Mouse (Mus musculus): ENCODE measurements around the gene Pex26. TPM values are rescaled to one million over a fixed set of nuclear protein-coding genes. Genes with fewer than 3 reads are reported as not detected.
A peak's percentile ranks its signal among the peaks of the same experiment; 100 is the strongest.

The Pex26 gene
- polyA plus RNA-seq, 1 experiment = 6.0 TPM

DNA sequence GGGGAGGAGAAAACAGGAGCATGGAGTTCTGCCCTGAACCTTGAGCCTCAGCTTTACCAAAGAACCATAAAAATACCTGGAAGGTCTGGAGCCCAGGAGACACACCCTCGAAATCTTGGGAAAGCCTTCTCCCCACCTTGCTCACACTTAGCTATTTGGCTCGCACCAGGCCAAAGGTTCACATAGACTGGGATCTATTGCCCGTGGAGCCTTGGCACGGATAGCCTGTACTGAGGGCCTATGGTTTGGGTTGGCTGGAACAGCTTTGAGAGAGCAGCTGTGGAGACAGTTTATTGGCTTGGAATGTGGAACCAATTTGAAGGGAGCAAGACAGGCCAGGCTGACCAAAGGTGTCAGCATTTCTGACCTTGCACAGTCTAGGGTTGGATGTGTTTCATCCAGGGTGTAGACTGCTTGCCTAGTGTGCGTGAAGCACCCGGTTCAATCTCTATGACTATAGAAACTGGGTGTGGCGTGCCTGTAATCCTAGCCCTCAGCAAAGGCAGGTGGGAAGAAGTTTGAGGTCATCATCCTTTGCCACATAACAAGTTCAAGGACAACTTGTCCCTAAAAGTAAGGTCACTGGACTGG, 6.3 kb upstream of the Pex26 start:
- Histone ChIP-seq H3K4me1 (ENCODE audit: control insufficient read depth, insufficient read depth, low read length) (no peaks in the 10 kb centered on the region), H3K27ac (ENCODE audit: insufficient read depth, low read length) (no peak overlapping the region), H3K4me3 (ENCODE audit: insufficient read depth, low read length) (no peak overlapping the region)
- no peak for TF ChIP-seq POLR2A (IDR thresholded peaks at IDR 0.05; ENCODE audit: low read depth, low read length)
- no peak for TF ChIP-seq CTCF (IDR thresholded peaks at IDR 0.05; ENCODE audit: borderline replicate concordance, insufficient read depth, low read length)

DNA sequence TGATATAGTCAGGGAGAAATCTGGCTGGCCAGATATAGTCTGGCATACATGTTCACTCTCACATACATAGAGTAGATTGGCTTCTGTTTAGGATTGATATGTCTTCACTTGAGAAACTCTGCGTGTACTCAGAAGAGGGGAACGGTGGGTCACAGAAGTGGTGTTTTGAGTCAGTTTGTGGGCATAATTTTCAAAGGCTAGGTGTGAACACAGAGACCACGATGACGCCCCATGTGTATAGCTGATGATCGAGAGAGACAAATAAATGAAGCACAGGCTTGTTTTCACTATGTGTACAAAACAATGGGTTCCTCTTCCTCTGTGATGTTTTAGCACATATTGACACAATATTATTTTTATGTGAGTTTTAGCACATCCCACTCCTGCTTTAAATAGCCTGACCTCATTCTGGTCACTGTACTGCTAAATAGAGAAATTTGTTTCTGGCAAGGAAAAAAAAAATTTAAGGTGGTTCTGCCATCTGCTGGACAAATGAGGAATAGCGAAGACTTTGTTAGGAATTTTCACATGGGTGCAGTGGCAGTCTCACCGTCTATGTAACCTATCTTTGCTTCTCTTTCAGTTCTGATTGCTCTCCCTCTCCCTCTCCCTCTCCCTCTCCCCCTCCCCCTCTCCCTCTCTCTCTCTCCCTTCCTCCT, 4.6 kb upstream of the Pex26 start:
- TF ChIP-seq CTCF (IDR thresholded peaks at IDR 0.05; ENCODE audit: borderline replicate concordance, insufficient read depth, low read length) (no peak), POLR2A (IDR thresholded peaks at IDR 0.05; ENCODE audit: low read depth, low read length) (no peak)
- H3K4me1 ChIP-seq (ENCODE audit: control insufficient read depth, insufficient read depth, low read length) = no peaks in the 10 kb centered on the region

DNA sequence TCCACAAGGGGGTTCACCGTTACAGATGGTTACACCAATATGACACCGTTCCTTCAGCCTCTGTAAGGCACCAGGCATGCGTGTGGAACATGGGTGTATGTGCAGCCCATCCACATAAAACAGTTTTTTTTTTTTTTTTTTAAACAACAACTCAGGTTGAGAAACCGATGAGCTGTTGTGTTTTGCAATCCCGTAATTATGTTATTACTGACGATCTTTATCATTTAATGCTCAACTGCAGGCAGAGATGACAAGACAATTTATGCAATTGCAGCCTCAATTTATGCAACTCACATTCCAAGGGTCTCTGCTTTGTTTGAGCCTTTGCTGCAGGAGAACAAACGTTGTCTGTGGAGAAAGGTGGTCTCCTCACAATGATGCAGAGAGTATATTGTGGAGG, 3.6 kb upstream of the Pex26 start:
- H3K4me3 ChIP-seq (ENCODE audit: insufficient read depth, low read length) = no peak overlapping the region
- no peaks in the 10 kb centered on the region for H3K4me1 ChIP-seq (ENCODE audit: control insufficient read depth, insufficient read depth, low read length)
- H3K27ac ChIP-seq (ENCODE audit: insufficient read depth, low read length) = no peak overlapping the region
- TF ChIP-seq POLR2A (IDR thresholded peaks at IDR 0.05; ENCODE audit: low read depth, low read length) = no peak
- no peak for TF ChIP-seq CTCF (IDR thresholded peaks at IDR 0.05; ENCODE audit: borderline replicate concordance, insufficient read depth, low read length)

More for the DNA sequence above, 4.6 kb upstream of the Pex26 start:
- no peak overlapping the region for H3K4me3 ChIP-seq (ENCODE audit: insufficient read depth, low read length)
- no peak overlapping the region for H3K27ac ChIP-seq (ENCODE audit: insufficient read depth, low read length)

DNA sequence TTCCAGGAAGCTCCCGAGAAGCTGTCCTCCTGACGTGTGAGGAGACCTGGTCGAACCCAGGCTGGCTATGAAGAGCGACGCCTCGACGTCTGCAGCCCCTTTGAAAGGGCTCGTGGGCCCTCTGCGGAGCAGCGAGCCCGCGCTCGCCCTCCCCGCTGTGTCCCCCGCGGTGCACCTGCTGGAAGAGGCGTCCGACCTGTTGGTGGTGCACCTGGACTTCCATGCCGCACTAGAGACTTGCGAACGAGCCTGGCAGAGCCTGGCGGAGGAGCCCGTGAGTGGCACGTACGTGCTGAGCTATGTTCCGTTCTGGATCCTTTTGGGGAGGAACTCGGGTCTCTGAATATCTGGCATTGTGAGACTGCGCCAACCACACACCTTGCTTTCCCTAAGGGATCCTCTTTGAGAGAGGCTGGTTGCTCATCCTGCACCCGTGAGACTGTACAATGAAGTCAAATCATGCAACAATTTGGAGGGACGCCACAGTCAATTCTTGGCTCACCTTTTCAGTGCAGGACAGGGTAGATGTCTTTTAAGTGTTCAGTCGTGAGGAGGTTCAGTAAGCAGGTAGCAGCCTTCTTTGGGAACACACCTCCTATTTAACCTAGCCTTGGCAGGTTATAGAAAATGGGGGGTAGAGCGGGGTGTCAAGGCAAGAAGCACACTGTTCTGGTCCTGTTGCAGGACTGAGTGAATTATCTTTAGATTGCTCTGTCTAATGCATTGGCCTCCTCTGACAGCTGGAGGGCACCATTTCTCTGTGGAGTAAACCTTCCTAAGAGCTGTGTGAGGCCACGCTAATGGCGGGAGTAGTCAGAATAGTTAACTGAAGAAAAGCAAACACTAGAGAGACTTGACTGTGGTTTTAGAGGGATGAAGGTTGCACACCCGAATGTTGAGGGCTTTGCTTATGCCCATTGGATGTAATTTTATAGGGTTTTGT, 1.0 kb downstream of the Pex26 start:
- no peak overlapping the region for H3K27ac ChIP-seq (ENCODE audit: insufficient read depth, low read length)
- TF ChIP-seq POLR2A (IDR thresholded peaks at IDR 0.05; ENCODE audit: low read depth, low read length) = no peak
- peak; percentile 28; the same call in 1 of the 2 replicates for TF ChIP-seq CTCF (IDR thresholded peaks at IDR 0.05; ENCODE audit: borderline replicate concordance, insufficient read depth, low read length)
- H3K4me1 ChIP-seq (ENCODE audit: control insufficient read depth, insufficient read depth, low read length) = no peaks in the 10 kb centered on the region
- peak overlapping the region; percentile 61 for H3K4me3 ChIP-seq (ENCODE audit: insufficient read depth, low read length)

DNA sequence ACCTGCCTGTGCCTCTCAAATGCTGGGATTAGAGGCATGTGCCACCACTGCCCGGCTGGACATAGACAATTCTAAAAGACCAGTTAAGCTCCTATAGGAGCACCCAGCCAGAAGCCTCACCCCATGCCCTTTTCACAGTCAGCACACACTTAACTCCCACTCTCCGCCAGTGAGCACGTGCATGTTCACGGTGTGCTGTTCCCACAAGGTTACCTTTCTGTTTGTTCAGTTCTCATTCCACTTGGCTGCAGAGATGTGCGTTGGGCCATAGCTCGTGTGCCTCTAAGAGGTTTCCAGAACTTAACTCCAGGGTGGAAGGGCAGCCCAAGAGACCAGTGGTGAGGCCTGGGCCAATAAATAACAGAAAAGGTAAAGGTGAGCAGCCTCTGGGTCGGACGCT, 1.8 kb downstream of the Pex26 start:
- Histone ChIP-seq H3K27ac (ENCODE audit: insufficient read depth, low read length) (no peak overlapping the region), H3K4me3 (ENCODE audit: insufficient read depth, low read length) (no peak overlapping the region), H3K4me1 (ENCODE audit: control insufficient read depth, insufficient read depth, low read length) (no peaks in the 10 kb centered on the region)
- no peak for TF ChIP-seq POLR2A (IDR thresholded peaks at IDR 0.05; ENCODE audit: low read depth, low read length)
- no peak for TF ChIP-seq CTCF (IDR thresholded peaks at IDR 0.05; ENCODE audit: borderline replicate concordance, insufficient read depth, low read length)

DNA sequence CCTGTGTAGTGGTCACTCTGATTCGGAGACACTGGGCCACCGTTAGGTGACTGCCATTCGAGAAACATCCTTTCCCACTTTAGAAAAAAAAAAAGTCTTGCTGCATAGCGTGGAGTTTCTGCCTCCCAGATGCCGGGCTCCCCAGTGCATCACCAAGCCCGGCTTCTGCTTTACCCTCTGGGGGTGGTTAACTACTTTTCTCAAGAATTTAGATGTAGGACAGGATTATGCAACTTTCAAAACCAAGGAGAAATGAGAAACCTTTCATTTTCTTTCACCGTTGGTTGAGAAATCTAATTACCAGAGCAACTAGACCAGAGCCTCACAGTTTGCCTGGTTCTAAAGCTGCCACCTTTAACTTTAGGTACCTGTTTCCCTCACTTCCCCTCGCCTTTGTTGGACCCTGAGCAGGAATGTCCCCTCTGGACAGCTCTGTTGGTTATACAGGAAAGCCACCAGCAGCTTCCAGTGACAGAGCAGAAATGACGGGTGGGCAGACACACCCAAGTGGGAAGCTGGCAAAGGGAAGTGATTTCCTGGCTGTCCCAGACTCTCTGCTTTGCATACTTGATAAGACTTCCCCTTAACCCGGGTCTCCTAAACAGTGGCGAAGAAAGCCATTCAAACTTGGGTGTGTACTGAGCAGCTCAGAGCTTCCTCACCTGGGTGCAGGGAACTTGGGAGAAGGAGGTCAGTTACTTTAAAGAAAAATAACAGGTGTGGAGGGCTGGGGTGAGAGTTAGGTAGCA, 8.0 kb downstream of the Pex26 start:
- TF ChIP-seq CTCF (IDR thresholded peaks at IDR 0.05; ENCODE audit: borderline replicate concordance, insufficient read depth, low read length) = no peak
- TF ChIP-seq POLR2A (IDR thresholded peaks at IDR 0.05; ENCODE audit: low read depth, low read length) = no peak
- Histone ChIP-seq H3K4me1 (ENCODE audit: control insufficient read depth, insufficient read depth, low read length) (0 out of 2 replicates have a peak, but pooled peaks cover 3% of the 10 kb centered on the region), H3K4me3 (ENCODE audit: insufficient read depth, low read length) (no peak overlapping the region)

DNA sequence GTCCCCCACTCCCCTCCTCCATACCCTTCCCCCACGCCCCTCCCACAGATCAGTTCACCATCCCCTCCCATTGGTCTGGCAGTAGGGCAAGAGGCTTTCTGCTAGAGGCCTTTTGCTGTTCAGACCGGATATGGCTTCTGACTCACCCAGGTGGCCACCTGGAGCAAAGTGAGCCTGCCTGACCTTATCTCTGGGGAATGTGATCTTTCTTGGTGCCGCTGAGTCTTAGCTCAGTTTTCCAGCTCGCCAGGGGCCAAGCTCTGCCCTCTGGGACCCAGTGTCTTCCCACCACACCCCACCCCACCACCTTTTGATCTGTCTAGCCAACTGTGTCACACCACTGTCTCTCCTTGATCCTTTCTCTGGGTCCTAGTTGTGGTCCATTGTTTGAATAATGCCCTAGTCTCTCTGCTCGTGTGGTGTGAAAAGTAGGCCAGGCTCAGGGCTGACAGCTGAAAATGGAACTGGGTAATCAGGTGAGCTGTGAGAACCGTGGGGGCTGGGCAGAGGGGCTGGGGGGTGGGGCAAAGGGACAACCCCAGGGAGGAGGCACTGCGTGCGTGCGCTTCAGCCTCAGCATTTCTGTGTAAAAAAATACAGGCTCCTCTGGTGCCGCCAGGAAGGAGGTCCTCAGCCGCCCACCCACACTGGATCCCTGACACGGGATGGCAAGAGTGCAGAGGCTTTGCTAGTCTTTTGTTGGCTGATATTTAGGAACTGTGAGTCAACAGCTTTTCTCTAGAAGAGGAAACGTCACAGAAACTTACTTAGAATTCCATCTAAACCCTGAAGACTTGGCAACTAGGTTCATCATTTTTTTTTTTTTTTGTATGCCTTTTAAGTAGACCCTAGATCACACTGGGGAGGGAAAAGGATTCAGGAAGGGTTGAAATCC, 10.8 kb downstream of the Pex26 start:
- Histone ChIP-seq H3K27ac (ENCODE audit: insufficient read depth, low read length) (peak overlapping the region; percentile 53), H3K4me1 (ENCODE audit: control insufficient read depth, insufficient read depth, low read length) (0 out of 2 replicates have a peak, but pooled peaks cover 3% of the 10 kb centered on the region), H3K4me3 (ENCODE audit: insufficient read depth, low read length) (no peak overlapping the region)
- TF ChIP-seq POLR2A (IDR thresholded peaks at IDR 0.05; ENCODE audit: low read depth, low read length) (no peak), CTCF (IDR thresholded peaks at IDR 0.05; ENCODE audit: borderline replicate concordance, insufficient read depth, low read length) (no peak)

More for the DNA sequence above, 8.0 kb downstream of the Pex26 start:
- H3K27ac ChIP-seq (ENCODE audit: insufficient read depth, low read length) = no peak overlapping the region

DNA sequence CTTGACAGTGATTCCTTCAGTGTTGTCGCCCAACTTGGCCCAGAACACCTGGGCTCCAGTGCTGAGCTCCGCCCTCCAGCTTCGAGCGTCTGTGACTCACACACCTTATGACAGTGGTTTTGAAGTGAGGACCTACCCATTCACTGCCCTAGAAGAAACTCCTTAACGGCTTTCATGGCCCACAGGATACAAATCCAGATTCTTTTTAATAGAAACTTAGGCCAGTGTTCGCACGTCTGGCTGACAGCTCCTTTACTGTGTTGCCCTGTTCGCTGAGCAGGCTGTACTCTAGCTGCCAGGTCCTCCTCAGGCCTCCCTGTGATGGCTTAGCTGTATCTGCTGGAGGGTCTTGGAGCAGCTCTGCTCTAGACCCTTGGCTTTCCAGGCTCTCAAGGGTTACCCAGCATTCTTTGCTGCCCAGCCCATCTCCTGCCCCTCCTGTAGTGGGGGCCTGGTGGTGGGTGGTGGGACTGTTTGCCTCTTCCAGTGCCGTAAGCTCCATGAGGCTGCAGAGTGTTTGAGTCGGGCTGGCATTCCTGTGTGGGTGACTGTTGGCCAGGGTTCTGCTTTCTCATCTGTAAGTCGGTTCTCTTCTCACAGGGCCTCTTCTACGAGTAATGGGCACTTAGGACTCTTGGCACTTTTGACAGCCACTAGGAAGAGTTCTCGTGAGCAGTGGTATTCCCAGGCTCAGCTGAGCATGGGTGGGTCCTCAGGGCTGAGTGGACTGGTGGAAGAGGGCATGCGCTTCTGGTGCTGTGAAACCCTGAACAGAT, 11.7 kb downstream of the Pex26 start:
- Histone ChIP-seq H3K4me3 (ENCODE audit: insufficient read depth, low read length) (no peak overlapping the region), H3K27ac (ENCODE audit: insufficient read depth, low read length) (peak overlapping the region; percentile 53), H3K4me1 (ENCODE audit: control insufficient read depth, insufficient read depth, low read length) (0 out of 2 replicates have a peak, but pooled peaks cover 3% of the 10 kb centered on the region)
- TF ChIP-seq POLR2A (IDR thresholded peaks at IDR 0.05; ENCODE audit: low read depth, low read length) (no peak), CTCF (IDR thresholded peaks at IDR 0.05; ENCODE audit: borderline replicate concordance, insufficient read depth, low read length) (no peak)

Data from embryonic fibroblast, embryonic 13.5 days (primary cell).